Mouse (Mus musculus): ENCODE data around the gene Esr1.

DNA sequence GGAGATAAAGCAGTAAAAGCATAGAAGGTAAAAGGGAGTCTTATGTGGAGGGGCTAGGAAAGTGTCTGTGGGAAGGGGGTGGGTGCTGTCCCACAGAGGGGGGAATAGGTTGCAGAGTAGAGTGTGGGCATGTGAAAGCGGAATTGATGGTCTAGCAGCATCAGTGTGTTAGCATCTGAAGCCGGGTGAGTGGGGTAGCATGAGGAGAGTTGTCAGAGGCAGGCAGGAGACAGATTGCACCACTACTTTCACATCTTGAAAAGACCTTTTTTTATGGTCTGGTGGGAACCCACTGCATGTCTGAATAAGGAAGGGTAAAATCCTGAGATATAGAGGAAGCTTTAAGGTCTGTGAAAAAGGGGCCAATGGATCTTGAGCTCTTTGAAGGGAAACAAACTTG, 123.5 kb downstream of the Esr1 start:
- TF ChIP-seq POLR2A (IDR thresholded peaks at IDR 0.05; ENCODE audit: insufficient read length, low read depth) (no peak), E2F4 (IDR thresholded peaks at IDR 0.05; ENCODE audit: insufficient read depth) (no peak), MAX (IDR thresholded peaks at IDR 0.05; ENCODE audit: low read depth) (no peak), REST (IDR thresholded peaks at IDR 0.05; ENCODE audit: insufficient read depth, insufficient read length) (no peak), MYOD1 (IDR thresholded peaks at IDR 0.05; ENCODE audit: control insufficient read depth in 1 of 3, insufficient read length in 2 of 3, low read depth in 2 of 3) (no peak), USF1 (IDR thresholded peaks at IDR 0.05; ENCODE audit: low read depth) (no peak), TCF3 (IDR thresholded peaks at IDR 0.05; ENCODE audit: insufficient read length, low read depth) (no peak), POLR2AphosphoS2 (IDR thresholded peaks at IDR 0.05; ENCODE audit: insufficient read length, low read depth) (no peak)
